Mouse (Mus musculus) embryonic facial prominence, embryonic 15.5 days (tissue): Measurements from ENCODE around the gene Kcnip2. TPM values are rescaled to one million over a fixed set of nuclear protein-coding genes. Genes with fewer than 3 reads are reported as not detected.

Experiments
- ATAC-seq: fragments of 200-750 bp; cut with Nextera tagmentation; 2 replicates; pipeline ENCODE4 v1.8.0; 2017; ENCODE audit warnings: low read depth, moderate TSS enrichment; ENCODE audit not compliant: insufficient number of reproducible peaks, low FRiP score, low TSS enrichment
- H3K27ac ChIP-seq: fragments of 300-500 bp; sonication (generic); replicated peaks from 2 replicates; pipeline ENCODE4 v1.5.1; 2015; ENCODE audit warnings: mild to moderate bottlenecking, inconsistent platforms
- H3K27me3 ChIP-seq: fragments of 300-500 bp; sonication (generic); 2 replicates; pipeline ENCODE4 v1.6.1; 2015; ENCODE audit warnings: inconsistent platforms
- H3K36me3 ChIP-seq: fragments of 300-500 bp; sonication (generic); 2 replicates; pipeline ENCODE4 v1.6.1; 2015; ENCODE audit warnings: mild to moderate bottlenecking, inconsistent platforms
- H3K4me1 ChIP-seq: fragments of 300-500 bp; sonication (generic); 2 replicates; pipeline ENCODE4 v1.6.1; 2015; ENCODE audit warnings: inconsistent platforms
- H3K4me2 ChIP-seq: fragments of 300-500 bp; sonication (generic); replicated peaks from 2 replicates; pipeline ENCODE4 v1.6.1; 2015; ENCODE audit warnings: mild to moderate bottlenecking, inconsistent platforms
- H3K4me3 ChIP-seq: fragments of 300-500 bp; sonication (generic); replicated peaks from 2 replicates; pipeline ENCODE4 v1.5.1; 2015; ENCODE audit warnings: mild to moderate bottlenecking, inconsistent platforms
- H3K9ac ChIP-seq: fragments of 300-500 bp; sonication (generic); 2 replicates; pipeline ENCODE4 v1.6.1; 2015; ENCODE audit warnings: inconsistent platforms
- H3K9me3 ChIP-seq: fragments of 300-500 bp; sonication (generic); replicated peaks from 2 replicates; pipeline ENCODE4 v1.6.1; 2016; ENCODE audit warnings: inconsistent platforms
- WGBS: fragments of 180-500 bp; shearing (Covaris S2); methylation state at CpG from one replicate; pipeline ENCODE4 v1.1.7; 2015; 5-methylcytosine and 5-hydroxymethylcytosine counted together
- polyA plus RNA-seq: library from polyadenylated mRNA; unstranded; fragments of >200 nt; fragmentation: Nextera tagmentation; extraction: Ambion mirVana; gene quantifications from 2 replicates; pipeline ENCODE4 v1.2.1, GENCODE M21; 2015

The Kcnip2 gene
- 2.1 and 2.5 TPM in 2 replicates for polyA plus RNA-seq

DNA sequence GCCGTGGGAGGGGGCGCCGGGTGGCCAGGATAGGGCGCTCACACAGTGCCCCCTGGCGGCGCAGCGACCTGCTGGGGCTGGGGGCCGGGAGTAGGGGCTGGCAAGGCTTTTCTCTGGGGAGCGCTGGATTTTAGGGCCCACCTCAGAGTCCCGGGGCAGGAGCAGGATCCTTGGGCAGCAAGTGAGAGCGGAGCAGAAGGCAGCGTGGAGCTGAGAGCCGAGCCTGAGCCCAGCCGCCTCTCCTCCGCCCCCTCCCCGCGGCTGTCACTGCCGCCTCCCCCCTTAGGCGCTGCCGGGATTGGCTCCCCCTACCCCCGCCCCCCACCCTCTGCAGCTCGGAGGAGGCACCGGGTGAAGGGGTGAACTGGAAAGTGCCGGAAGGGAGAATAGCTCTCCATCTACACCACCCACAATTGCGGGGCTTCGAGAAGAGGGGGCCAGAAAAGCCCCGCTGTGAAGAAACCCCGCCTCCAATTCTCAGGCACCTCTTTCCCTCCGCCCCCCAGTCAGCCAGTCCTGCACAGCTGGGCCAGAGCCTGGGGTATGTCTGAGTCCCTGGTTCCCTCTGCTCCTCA lies at the start of gene Kcnip2:
TSS of gene Kcnip2 (minus strand) at position 231 of the 575 bp plus-strand sequence.
- H3K27me3 ChIP-seq = peaks cover 6% of the 10 kb centered on the region
- H3K4me3 ChIP-seq = peak within 1 kb of the TSS; percentile 38
- no peaks in the 10 kb centered on the region for H3K9me3 ChIP-seq
- under 1% methylated on average over 28 of the region's 29 CpGs for WGBS
- 0 out of 2 replicates have a peak, but pooled peaks cover 9% of the 10 kb centered on the region for H3K36me3 ChIP-seq
- peak within 1 kb of the TSS; percentile 88 for H3K4me2 ChIP-seq
- H3K27ac ChIP-seq = 0 out of 2 replicates have a peak within 1 kb of the TSS, but pooled peaks have one; percentile 22
- ATAC-seq = peak; percentile 15; the same call in 1 of the 2 replicates
- peaks cover 57% of the 10 kb centered on the region for H3K4me1 ChIP-seq
- H3K9ac ChIP-seq = no peak within 1 kb of the TSS

DNA sequence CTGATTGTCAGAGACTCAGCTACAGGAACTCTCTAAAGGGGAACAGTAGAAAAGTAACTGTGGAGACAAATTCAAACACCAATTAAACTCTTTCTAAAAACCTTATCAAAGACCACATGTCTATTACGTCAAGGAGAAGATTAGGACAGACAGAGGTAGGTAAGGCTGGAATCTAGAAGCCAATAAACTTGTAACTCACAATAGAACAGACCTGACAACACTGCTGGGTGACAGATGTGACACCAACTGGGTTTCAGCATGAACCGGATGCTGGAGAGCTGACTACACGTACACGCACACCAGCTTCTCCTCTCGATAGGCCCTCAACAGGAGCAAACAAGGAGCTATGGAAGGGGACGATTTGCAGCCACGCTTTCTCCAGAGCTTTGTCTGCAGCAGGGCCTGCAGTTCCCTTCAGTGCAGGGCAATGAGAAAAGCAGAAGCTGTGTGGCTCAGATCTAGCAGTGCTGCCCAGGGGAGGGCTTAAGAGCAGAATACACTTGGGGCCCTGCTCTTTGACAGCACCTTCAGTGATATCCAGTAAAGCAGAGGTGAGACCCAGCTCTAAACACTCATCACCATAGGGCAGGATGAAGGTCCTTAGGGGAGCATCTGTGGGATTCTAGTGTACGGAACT lies 39.5 kb upstream of the Kcnip2 start:
- Histone ChIP-seq H3K27ac (no peak overlapping the region), H3K9ac (no peak overlapping the region), H3K36me3 (no peaks in the 10 kb centered on the region), H3K4me1 (no peaks in the 10 kb centered on the region), H3K4me2 (no peak overlapping the region), H3K4me3 (no peak overlapping the region), H3K9me3 (no peaks in the 10 kb centered on the region), H3K27me3 (no peaks in the 10 kb centered on the region)
- no peak for ATAC-seq
- 71% methylated on average over 8 of the region's 8 CpGs for WGBS

DNA sequence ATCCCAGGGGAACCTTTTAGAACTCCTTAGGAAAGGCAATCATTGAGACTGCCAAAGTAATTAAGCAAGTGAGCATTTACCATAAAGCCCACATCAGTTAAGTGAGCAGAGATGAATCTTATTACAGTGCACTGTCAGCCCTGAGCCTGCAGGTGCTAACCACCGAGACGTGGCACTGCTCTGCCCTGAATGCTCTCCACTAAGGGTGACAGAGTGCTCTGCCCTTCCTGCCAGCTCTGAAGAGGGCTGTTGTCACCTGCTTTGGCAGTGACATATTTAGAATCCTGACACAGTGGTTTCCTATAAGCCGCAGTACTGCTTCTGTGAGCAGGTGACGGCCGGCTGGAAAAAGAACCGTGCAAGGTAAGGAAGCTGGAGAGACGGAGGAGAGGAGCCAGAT lies 38.7 kb upstream of the Kcnip2 start:
- ATAC-seq = no peak
- H3K9me3 ChIP-seq = no peaks in the 10 kb centered on the region

DNA sequence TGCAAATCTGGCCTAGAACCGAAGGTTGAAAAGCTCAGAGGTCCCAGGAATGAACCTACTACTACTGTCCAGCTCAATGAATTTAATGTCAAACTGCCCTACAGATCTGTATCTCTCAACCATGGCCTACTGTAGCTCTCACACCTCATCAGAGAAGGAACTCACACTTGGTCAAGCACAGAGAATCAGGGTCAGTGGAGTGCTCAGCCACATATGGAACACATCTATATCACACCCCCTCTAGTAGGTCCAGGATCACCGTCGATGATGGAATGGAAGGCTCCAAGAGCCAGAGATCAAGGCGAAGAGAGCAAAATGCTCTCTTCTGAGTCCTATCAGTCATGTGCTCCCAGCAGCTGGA lies 31.9 kb upstream of the Kcnip2 start:
- Histone ChIP-seq H3K27ac (peak overlapping the region; percentile 79), H3K4me1 (peaks cover 5% of the 10 kb centered on the region), H3K4me2 (no peak overlapping the region), H3K4me3 (no peak overlapping the region), H3K36me3 (0 out of 2 replicates have a peak, but pooled peaks cover 4% of the 10 kb centered on the region), H3K9me3 (no peaks in the 10 kb centered on the region), H3K9ac (no peak overlapping the region), H3K27me3 (no peaks in the 10 kb centered on the region)
- WGBS = 50% methylated on average over 4 of the region's 4 CpGs
- ATAC-seq = no peak

More for the DNA sequence above, 38.7 kb upstream of the Kcnip2 start:
- H3K4me1 ChIP-seq = no peaks in the 10 kb centered on the region
- H3K27ac ChIP-seq = no peak overlapping the region
- no peak overlapping the region for H3K4me2 ChIP-seq
- no peak overlapping the region for H3K9ac ChIP-seq
- H3K27me3 ChIP-seq = no peaks in the 10 kb centered on the region
- no peak overlapping the region for H3K4me3 ChIP-seq
- 68% methylated on average over 7 of the region's 7 CpGs for WGBS
- H3K36me3 ChIP-seq = no peaks in the 10 kb centered on the region

DNA sequence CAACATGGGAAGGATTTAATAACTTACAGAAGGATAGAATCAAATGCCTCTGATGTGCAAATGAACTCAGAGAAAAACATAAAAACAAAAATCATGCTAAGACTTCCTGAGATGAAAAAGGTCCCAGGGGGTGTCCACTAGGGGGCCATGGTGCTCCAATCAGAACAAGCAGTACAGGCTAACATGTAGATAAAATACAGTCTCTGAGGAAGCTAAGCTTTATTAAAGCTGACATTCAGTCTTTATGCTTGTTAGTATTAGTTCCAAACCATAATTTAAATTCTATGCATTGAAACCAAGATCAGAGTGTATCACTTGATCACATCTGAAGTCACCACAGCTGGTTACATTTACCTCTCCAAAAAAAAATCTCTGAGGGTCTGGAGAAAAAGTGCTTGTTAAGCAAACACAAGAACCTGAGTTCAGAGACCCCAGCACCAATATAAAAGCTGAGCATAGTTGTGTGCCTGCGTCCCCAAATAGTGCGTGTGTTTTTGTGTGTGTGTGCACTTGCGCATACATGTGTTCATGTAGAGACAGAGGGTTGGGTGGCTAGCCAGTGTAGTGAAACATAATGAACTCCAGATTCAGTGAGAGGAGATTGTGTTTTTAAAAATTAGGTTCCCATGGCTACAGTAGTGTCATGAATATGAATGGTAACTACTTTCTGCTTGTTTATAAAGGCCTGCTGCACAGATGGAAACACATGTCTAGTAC lies 31.3 kb upstream of the Kcnip2 start:
- no peak overlapping the region for H3K9ac ChIP-seq
- H3K4me2 ChIP-seq = no peak overlapping the region
- no peaks in the 10 kb centered on the region for H3K27me3 ChIP-seq
- H3K4me1 ChIP-seq = peaks cover 5% of the 10 kb centered on the region
- no peak overlapping the region for H3K4me3 ChIP-seq
- peak; percentile 82 for ATAC-seq
- no peaks in the 10 kb centered on the region for H3K9me3 ChIP-seq
- 43% methylated on average over 3 of the region's 3 CpGs for WGBS
- peak overlapping the region; percentile 79 for H3K27ac ChIP-seq
- H3K36me3 ChIP-seq = 0 out of 2 replicates have a peak, but pooled peaks cover 4% of the 10 kb centered on the region

DNA sequence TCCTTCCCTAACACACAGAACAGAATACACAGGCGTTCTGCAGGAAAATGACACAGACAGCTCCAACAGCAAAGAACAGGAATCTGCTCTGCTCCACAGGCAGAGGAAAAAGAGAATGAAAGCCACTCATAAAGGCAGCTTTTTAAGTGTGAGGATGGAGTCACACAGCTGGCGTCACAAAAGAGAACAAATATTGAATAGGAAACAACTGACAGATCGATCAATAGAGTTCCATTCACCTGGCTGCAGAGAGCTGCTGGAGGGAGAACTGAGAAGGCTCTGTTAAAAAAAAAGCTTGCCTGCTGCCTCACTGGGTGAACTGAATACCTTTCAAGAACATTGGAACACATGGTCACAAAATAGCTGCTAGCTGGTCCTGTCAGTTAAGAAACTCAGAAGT lies 28.3 kb upstream of the Kcnip2 start:
- Histone ChIP-seq H3K27ac (no peak overlapping the region), H3K4me3 (no peak overlapping the region), H3K27me3 (no peaks in the 10 kb centered on the region), H3K36me3 (0 out of 2 replicates have a peak, but pooled peaks cover 7% of the 10 kb centered on the region), H3K4me2 (no peak overlapping the region), H3K9me3 (no peaks in the 10 kb centered on the region), H3K9ac (no peak overlapping the region), H3K4me1 (peaks cover 5% of the 10 kb centered on the region)
- WGBS = 79% methylated on average over 3 of the region's 3 CpGs
- no peak for ATAC-seq

DNA sequence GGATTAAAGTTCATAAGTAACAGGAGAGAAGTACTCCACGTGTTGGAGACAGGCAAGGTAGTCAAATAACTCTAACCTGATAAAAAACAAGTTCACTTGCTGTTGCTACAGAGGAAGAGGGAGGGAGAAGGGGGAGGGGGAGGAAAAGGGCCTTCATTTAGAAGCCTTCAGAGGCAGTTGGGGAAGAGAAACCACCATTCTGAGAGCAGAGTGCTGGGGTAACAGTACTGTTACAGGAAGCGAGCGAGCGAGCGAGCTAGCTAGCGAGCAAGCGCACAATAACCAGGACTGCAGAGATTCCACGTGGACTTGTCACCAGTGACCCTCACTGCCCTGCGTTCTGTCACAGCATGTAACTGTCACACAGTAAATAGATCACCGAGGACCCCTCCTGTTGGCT lies 27.6 kb upstream of the Kcnip2 start:
- Histone ChIP-seq H3K9me3 (no peaks in the 10 kb centered on the region), H3K27ac (no peak overlapping the region), H3K27me3 (no peaks in the 10 kb centered on the region), H3K9ac (no peak overlapping the region), H3K4me2 (no peak overlapping the region), H3K4me3 (no peak overlapping the region), H3K36me3 (0 out of 2 replicates have a peak, but pooled peaks cover 7% of the 10 kb centered on the region), H3K4me1 (peaks cover 5% of the 10 kb centered on the region)
- no peak for ATAC-seq
- WGBS = 56% methylated on average over 10 of the region's 10 CpGs

DNA sequence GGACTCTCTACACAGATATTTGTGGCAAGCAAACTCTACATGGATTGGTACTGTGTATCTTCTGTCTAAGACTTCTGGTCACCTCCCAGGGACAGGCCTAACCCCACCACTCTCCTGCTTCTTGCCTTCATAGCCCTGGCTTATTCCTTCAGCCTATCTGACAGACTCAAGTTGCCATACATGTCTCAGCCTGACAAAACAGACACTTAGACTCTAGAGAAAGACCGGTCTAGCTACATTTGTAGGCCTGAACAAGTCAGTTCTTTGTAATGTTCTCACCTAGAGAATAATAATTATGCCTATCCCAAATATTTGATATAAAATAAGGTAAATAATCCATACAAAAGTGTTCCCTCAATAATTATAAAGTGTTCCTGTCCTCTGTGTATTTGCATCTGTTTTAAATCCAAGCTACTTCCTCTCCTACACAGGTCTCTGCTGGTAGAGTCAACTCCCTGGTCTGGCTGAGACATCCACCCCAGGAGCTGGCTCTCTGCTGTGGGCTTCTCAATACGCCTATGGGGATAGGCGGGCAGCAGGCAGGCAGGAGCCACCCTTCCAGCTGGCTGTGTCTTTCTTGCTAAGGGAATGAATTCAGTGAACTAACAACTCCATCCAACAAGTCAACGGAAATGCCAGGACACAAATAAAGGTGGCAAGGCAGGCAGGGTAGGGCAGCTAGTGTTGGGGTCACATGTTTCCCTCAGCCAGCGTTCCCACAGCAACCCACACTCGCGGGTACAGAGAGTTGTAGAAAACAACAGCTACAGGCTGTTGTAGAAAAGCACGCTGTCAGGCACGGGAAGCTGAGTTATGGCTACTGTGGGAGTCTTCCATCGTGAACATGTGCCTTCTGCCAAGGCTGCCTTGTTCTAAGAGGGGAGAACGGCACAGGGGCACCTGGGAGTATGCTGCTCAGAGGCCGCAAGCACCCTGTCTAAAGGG lies 21.5 kb upstream of the Kcnip2 start:
- no peaks in the 10 kb centered on the region for H3K9me3 ChIP-seq
- 0 out of 2 replicates have a peak, but pooled peaks cover 6% of the 10 kb centered on the region for H3K4me1 ChIP-seq
- WGBS = 66% methylated on average over 12 of the region's 12 CpGs
- H3K9ac ChIP-seq = no peak overlapping the region
- 0 out of 2 replicates have a peak, but pooled peaks cover 3% of the 10 kb centered on the region for H3K36me3 ChIP-seq
- H3K4me2 ChIP-seq = no peak overlapping the region
- no peak for ATAC-seq
- H3K27me3 ChIP-seq = no peaks in the 10 kb centered on the region
- H3K4me3 ChIP-seq = no peak overlapping the region
- H3K27ac ChIP-seq = peak overlapping the region; percentile 76

DNA sequence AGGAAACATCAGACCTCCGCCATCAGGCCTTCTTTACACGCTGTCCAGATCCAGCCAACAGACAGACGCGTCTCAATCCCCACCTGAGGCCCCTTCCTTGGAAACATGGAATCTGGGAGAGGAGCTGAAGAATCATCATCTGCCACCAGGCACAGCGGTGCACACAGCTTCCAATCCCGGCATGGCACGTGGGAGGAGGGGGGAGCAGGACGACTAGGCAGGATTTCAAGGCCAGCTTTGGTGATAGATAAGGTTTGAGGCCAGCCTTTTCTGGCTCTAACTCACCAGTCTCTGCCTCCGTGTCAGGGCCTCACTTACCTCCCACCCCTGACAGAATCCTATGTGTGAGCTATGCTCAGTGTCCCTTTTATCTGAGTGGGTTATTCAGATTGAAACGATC lies 19.6 kb upstream of the Kcnip2 start:
- no peak overlapping the region for H3K4me2 ChIP-seq

DNA sequence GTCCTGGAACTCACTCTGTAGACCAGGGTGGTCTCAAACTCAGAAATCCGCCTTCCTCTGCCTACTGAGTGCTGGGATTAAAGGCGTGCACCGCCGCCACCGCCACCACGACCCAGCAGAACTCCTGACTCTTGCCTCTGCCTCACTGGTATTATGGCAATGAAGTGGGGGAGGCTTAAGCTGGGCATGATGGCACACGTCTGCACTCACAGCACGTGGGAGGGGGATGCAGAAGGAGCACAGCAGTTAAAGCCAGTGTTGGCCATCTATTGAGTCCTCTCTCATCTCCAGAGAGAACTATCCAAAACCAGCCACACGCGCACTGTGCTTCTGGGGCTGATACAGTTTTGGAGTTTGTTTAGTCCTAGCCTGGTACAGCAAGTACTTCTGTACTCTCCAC lies 17.8 kb upstream of the Kcnip2 start:
- no peak overlapping the region for H3K9ac ChIP-seq
- H3K9me3 ChIP-seq = no peaks in the 10 kb centered on the region
- H3K4me2 ChIP-seq = no peak overlapping the region
- no peaks in the 10 kb centered on the region for H3K27me3 ChIP-seq
- no peak overlapping the region for H3K27ac ChIP-seq
- H3K4me1 ChIP-seq = 0 out of 2 replicates have a peak, but pooled peaks cover 6% of the 10 kb centered on the region
- H3K36me3 ChIP-seq = no peaks in the 10 kb centered on the region
- ATAC-seq = no peak
- H3K4me3 ChIP-seq = no peak overlapping the region
- 80% methylated on average over 10 of the region's 10 CpGs for WGBS

More for the DNA sequence above, 19.6 kb upstream of the Kcnip2 start:
- no peaks in the 10 kb centered on the region for H3K27me3 ChIP-seq
- H3K4me3 ChIP-seq = no peak overlapping the region
- H3K27ac ChIP-seq = 0 out of 2 replicates have a peak overlapping the region, but pooled peaks have one; percentile 71
- WGBS = 82% methylated on average over 10 of the region's 10 CpGs
- no peak for ATAC-seq
- no peaks in the 10 kb centered on the region for H3K9me3 ChIP-seq
- 0 out of 2 replicates have a peak, but pooled peaks cover 6% of the 10 kb centered on the region for H3K4me1 ChIP-seq
- H3K9ac ChIP-seq = no peak overlapping the region
- H3K36me3 ChIP-seq = no peaks in the 10 kb centered on the region
